Mouse (Mus musculus) bone marrow macrophage, adult 2 months (primary cell): ENCODE data around the gene Lypd6b.

Experiments
- CTCF ChIP-seq: IDR thresholded peaks from 2 replicates; pipeline ENCODE4 v1.5.1; 2012; ENCODE audit warnings: low read depth, mild to moderate bottlenecking, low read length, moderate library complexity
- POLR2A ChIP-seq: IDR thresholded peaks from 2 replicates; pipeline ENCODE4 v1.6.1; 2012; ENCODE audit warnings: mild to moderate bottlenecking, low read depth, low read length, borderline replicate concordance

- TF ChIP-seq POLR2A (no peak), CTCF (no peak)
Measured at GRCm38 (mm10) chr2:49845104-49845503, 57.6 kb downstream of the Lypd6b start.
